Mouse (Mus musculus): Measurements from ENCODE around the gene Morn4. TPM values are rescaled to one million over a fixed set of nuclear protein-coding genes. Genes with fewer than 3 reads are reported as not detected.
"Not testable (repeated sequence)": the region's sequence is repeated elsewhere in the genome, so short reads cannot be mapped to it uniquely, and the experiment has no call there.

Morn4 gene
- polyA plus RNA-seq, 1 experiment from 2014 or later: 5.4 TPM

DNA sequence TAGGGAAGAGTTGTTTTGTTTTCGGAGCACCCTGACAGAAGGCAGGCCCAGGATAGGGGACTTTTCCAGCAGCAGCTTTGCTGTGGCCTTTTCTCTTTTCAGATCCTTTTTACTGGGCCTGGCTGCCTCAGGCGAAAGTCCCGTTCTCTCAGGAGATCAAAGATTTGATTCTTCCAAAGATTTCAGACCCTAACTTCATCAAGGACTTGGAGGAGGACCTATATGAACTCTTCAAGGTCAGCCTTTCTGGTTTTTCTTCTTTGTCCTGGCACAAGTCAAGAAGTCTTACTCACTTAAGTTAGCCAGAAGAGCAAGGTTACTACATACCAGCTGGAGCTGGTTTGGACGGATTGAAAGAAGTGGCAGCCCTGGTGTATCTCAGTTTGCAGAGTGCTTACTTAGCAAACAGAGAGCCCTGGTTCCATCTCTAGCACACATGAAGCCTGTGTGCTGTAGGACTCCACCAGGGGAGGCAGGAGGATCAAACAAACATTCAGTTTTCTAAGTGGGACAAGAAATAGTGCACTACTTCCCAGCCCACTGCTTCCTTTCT is 29.7 kb upstream of the Morn4 start:
- 96% methylated on average over 4 of the region's 4 CpGs for WGBS (ENCODE audit: missing documents)

DNA sequence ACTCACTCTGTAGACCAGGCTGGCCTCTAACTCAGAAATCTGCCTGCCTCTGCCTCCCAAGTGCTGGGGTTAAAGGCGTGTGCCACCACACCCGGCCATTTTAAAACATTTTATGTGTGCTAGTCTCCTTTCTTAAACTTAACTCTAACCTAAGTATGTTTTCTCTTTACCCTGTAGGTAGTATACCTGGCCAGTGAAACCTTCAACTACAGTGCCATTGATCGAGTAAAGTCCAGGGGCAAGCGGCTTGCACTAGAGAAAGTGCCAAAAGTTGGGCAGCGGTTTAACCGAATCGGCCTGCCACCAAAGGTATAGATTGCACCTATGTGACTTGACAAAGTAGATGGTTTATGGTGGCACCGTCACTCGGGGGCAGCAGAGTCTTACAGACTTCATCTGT is 18.5 kb upstream of the Morn4 start:
- Histone ChIP-seq H3K4me3 (ENCODE audit: inconsistent target) (no peak overlapping the region), H3K79me2 (ENCODE audit: inconsistent target) (peaks cover 71% of the 10 kb centered on the region), H3K27ac (no peak overlapping the region), H3K36me3 (ENCODE audit: inconsistent target) (peaks cover 71% of the 10 kb centered on the region)
- 92% methylated on average over 9 of the region's 9 CpGs for WGBS (ENCODE audit: missing documents)

More for the DNA sequence above, 29.7 kb upstream of the Morn4 start:
- Histone ChIP-seq H3K36me3 (ENCODE audit: inconsistent target) (peaks cover 83% of the 10 kb centered on the region), H3K27ac (no peak overlapping the region), H3K4me3 (ENCODE audit: inconsistent target) (no peak overlapping the region), H3K79me2 (ENCODE audit: inconsistent target) (peaks cover 8% of the 10 kb centered on the region; the same call in 1 of the 2 replicates)

DNA sequence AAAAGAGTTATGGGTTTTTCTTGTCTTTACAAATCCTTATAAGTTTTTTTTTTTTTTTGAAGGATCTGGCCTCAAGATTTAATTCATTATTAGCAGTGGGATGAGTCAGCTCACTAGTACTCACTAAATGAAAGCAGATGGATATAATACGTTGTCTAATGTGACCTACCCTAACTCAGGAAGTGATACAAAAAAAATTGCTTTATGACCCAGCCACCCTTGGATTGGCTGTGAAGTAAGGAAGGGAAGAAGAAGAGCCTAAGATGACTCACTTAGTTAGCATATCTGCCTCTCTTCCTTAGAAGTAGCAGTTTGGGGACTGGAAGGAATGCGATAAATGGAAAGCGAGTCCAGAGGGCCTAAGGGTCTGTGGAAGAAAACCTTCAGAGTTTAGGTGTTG is 13.2 kb upstream of the Morn4 start:
- Histone ChIP-seq H3K27ac (peak overlapping the region; percentile 47), H3K4me3 (ENCODE audit: inconsistent target) (no peak overlapping the region), H3K36me3 (ENCODE audit: inconsistent target) (peaks cover 51% of the 10 kb centered on the region; the same call in 1 of the 2 replicates), H3K79me2 (ENCODE audit: inconsistent target) (peaks cover 100% of the 10 kb centered on the region)
- WGBS (ENCODE audit: missing documents): 58% methylated on average over 3 of the region's 3 CpGs

GRCm38 (mm10) chr19:42090637-42091141 is 4.5 kb upstream of the Morn4 start:
- Histone ChIP-seq H3K79me2 (ENCODE audit: inconsistent target) (peaks cover 46% of the 10 kb centered on the region), H3K27ac (peak overlapping the region; percentile 88)
- under 1% methylated on average over 48 of the region's 52 CpGs for WGBS (ENCODE audit: missing documents)

DNA sequence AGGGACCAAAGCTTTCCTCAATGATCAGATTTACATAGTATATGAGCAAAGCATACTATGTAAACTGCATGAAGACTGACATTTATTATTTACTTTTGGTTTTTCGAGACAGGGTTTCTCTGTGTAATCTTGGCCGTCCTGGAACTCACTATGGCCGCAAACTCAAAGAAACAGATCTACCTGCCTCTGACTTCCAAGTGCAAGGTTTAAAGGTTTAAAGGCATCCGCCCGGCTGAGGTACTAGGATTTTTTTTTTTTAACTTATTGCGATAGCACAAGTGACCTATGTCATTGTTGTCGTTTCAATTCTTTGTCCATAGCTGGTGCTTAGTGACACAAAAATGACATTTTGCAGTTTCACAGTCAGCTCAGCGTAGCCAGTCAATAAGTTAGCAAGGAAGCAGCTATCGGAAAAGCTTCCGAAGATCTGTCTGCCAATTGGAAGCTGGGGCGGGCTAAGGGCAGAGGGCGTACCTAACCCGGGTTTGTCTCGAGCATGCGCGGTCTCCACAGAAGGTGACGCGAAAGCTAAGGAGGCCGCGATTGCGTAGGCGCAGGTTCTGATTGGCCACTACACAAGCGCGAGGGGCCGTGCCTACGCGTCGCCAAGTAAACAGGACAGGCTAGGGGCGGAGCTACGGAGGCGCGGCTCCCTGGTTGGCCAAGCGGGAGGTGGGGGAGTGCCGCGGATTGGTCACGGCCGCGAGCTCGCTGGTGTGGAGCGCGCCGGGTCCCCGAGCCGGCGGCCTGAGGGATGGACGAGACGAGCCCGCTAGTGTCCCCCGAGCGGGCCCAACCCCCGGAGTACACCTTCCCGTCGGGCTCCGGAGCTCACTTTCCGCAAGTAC is 3.8 kb upstream of the Morn4 start, which contains the start of gene Pi4k2a:
Pi4k2a (plus strand) TSS at position 723 of the 848 bp plus-strand sequence.
- under 1% methylated on average over 55 of the region's 55 CpGs for WGBS (ENCODE audit: missing documents)
- Histone ChIP-seq H3K4me3 (ENCODE audit: inconsistent target) (peak within 1 kb of the TSS; percentile 62), H3K27ac (peak within 1 kb of the TSS; percentile 98), H3K36me3 (ENCODE audit: inconsistent target) (0 out of 2 replicates have a peak, but pooled peaks cover 7% of the 10 kb centered on the region), H3K79me2 (ENCODE audit: inconsistent target) (peaks cover 39% of the 10 kb centered on the region)

More at GRCm38 (mm10) chr19:42090637-42091141, 4.5 kb upstream of the Morn4 start:
- peaks cover 10% of the 10 kb centered on the region; the same call in 1 of the 2 replicates for H3K36me3 ChIP-seq (ENCODE audit: inconsistent target)
- peak overlapping the region; percentile 62 for H3K4me3 ChIP-seq (ENCODE audit: inconsistent target)

DNA sequence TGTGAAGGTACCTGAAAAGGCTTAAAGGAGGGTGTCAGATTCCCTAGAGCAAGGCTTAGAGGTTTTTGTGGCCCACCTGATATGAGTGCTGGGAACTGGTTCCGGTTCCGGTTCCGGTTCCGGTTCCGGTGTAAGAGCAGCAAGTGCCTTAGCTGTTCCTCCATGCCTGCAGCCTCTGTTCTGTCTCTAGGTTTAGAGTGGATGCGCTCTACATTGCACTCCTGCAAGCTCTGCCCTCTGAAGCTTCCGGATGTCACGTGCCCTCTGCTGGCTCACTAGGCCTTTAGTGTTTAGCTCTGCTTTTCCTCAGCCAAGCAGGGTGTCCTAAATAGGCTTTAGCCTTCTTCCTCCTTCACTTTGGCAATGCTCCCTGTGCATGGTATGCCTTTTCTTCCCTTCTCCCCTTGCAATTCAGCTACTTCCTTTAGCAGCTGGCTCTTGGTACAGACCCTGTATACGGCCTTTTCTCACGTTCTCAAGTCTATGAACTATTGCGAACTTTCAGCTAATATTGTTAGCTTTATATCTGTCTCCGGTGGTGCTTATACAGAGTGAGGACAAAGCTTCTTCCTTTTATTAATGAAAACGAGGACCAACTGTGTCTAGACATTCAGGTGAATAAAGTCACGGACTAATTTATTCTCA is 3.1 kb upstream of the Morn4 start:
- H3K4me3 ChIP-seq (ENCODE audit: inconsistent target): peak overlapping the region; percentile 32
- 0 out of 2 replicates have a peak, but pooled peaks cover 7% of the 10 kb centered on the region for H3K36me3 ChIP-seq (ENCODE audit: inconsistent target)
- H3K27ac ChIP-seq: peak overlapping the region; percentile 98
- H3K79me2 ChIP-seq (ENCODE audit: inconsistent target): peaks cover 32% of the 10 kb centered on the region
- WGBS (ENCODE audit: missing documents): 6% methylated on average over 14 of the region's 14 CpGs

GRCm38 (mm10) chr19:42085690-42086089 is 467 bp downstream of the Morn4 start:
- WGBS (ENCODE audit: missing documents): 32% methylated on average over 10 of the region's 10 CpGs
- Histone ChIP-seq H3K4me3 (ENCODE audit: inconsistent target) (peak overlapping the region; percentile 29), H3K36me3 (ENCODE audit: inconsistent target) (no peaks in the 10 kb centered on the region), H3K27ac (no peak overlapping the region), H3K79me2 (ENCODE audit: inconsistent target) (no peaks in the 10 kb centered on the region)

GRCm38 (mm10) chr19:42081613-42082012 is 4.5 kb downstream of the Morn4 start:
- 100% methylated on average over 2 of the region's 5 CpGs for WGBS (ENCODE audit: missing documents)
- not testable (repeated sequence) for H3K36me3 ChIP-seq (ENCODE audit: inconsistent target); H3K79me2 ChIP-seq (ENCODE audit: inconsistent target); H3K4me3 ChIP-seq (ENCODE audit: inconsistent target)
- peak overlapping the region; percentile 86; the same call in 1 of the 2 replicates for H3K27ac ChIP-seq

- peak overlapping the region; percentile 86 for H3K27ac ChIP-seq
- 89% methylated on average over 11 of the region's 11 CpGs for WGBS (ENCODE audit: missing documents)
- no peaks in the 10 kb centered on the region for H3K79me2 ChIP-seq (ENCODE audit: inconsistent target)
Measured at GRCm38 (mm10) chr19:42080469-42080868, 5.7 kb downstream of the Morn4 start.

GRCm38 (mm10) chr19:42079950-42080349 is 6.2 kb downstream of the Morn4 start:
- Histone ChIP-seq H3K79me2 (ENCODE audit: inconsistent target) (no peaks in the 10 kb centered on the region), H3K4me3 (ENCODE audit: inconsistent target) (no peak overlapping the region), H3K27ac (peak overlapping the region; percentile 86), H3K36me3 (ENCODE audit: inconsistent target) (no peaks in the 10 kb centered on the region)
- 50% methylated on average over 5 of the region's 5 CpGs for WGBS (ENCODE audit: missing documents)

More at GRCm38 (mm10) chr19:42080469-42080868, 5.7 kb downstream of the Morn4 start:
- H3K4me3 ChIP-seq (ENCODE audit: inconsistent target): no peak overlapping the region
- H3K36me3 ChIP-seq (ENCODE audit: inconsistent target): no peaks in the 10 kb centered on the region

DNA sequence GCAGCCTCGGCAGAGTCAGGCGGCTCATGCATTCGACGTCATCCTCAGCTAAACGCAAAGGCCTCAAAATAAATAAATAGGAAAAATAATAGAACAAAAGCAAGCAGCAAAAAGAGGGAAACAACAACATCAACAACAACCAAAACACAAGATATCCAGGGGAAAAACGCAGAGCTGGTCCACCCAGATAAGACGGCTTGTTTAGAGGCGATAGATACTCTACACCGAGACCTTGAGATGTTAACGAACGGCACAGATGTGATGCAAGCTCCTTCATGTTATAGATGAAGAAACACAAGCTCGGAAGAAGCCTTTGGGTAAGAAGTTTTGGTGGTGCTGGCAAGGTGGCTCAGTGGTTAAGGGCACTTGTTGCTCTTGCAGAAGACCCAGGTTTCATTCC is 7.2 kb downstream of the Morn4 start:
- WGBS (ENCODE audit: missing documents): 98% methylated on average over 12 of the region's 12 CpGs
- no peaks in the 10 kb centered on the region for H3K79me2 ChIP-seq (ENCODE audit: inconsistent target)
- H3K4me3 ChIP-seq (ENCODE audit: inconsistent target): no peak overlapping the region
- no peaks in the 10 kb centered on the region for H3K36me3 ChIP-seq (ENCODE audit: inconsistent target)
- H3K27ac ChIP-seq: peak overlapping the region; percentile 86

DNA sequence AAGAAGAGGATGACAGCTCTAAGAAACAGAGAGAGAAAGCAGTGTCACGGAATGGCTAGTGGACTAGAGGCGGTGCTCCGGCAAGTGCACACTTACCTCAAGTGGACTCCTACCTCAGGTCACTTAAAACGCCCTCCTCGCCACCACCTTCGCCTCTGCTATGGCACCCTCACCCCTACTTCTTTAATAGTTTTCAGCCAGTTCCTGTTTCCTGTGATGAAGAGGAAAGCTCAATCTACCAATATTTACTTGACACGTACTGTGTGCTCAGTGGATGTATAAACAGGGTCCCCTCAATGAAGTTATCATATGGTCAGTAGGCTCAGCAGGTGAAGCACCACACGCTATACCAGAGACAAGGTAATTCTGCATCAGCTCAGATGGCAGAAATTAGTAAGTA is 7.6 kb downstream of the Morn4 start:
- 97% methylated on average over 8 of the region's 8 CpGs for WGBS (ENCODE audit: missing documents)
- no peaks in the 10 kb centered on the region for H3K36me3 ChIP-seq (ENCODE audit: inconsistent target)
- no peak overlapping the region for H3K4me3 ChIP-seq (ENCODE audit: inconsistent target)
- no peaks in the 10 kb centered on the region for H3K79me2 ChIP-seq (ENCODE audit: inconsistent target)
- H3K27ac ChIP-seq: peak overlapping the region; percentile 86; the same call in 1 of the 2 replicates

DNA sequence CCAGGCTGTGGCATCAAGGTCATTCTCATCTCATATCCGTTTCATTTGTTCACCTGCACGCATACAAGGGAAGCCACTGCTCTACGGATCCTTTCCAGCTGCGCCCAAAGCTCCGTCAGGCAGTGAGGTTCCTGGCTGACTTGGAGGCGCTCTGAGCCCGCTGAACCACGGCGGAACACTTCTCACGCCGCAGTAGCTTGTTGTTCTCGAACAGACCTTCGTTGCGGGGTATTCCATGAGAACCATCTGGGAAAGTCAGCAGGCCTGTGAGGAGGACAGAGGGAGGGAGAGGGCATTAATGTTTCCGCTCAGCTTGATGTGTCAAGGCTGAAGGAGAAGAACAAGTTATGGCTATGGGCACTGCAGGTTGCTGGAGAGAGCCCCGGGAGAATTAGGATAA is 10.2 kb downstream of the Morn4 start:
- no peaks in the 10 kb centered on the region for H3K36me3 ChIP-seq (ENCODE audit: inconsistent target)

GRCm38 (mm10) chr19:42075051-42075450 is 11.1 kb downstream of the Morn4 start:
- H3K4me3 ChIP-seq (ENCODE audit: inconsistent target): no peak overlapping the region
- no peak overlapping the region for H3K27ac ChIP-seq
- H3K36me3 ChIP-seq (ENCODE audit: inconsistent target): no peaks in the 10 kb centered on the region
- WGBS (ENCODE audit: missing documents): 92% methylated on average over 2 of the region's 2 CpGs
- no peaks in the 10 kb centered on the region for H3K79me2 ChIP-seq (ENCODE audit: inconsistent target)

More for the DNA sequence above, 10.2 kb downstream of the Morn4 start:
- WGBS (ENCODE audit: missing documents): 93% methylated on average over 16 of the region's 16 CpGs
- Histone ChIP-seq H3K27ac (no peak overlapping the region), H3K79me2 (ENCODE audit: inconsistent target) (no peaks in the 10 kb centered on the region), H3K4me3 (ENCODE audit: inconsistent target) (no peak overlapping the region)

All from macrophage (primary cell).